Mouse (Mus musculus) olfactory bulb, adult 2 months (tissue): ENCODE measurements at regions not wholly inside any gene's neighbourhood (a gene's known extent, or its start where the extent isn't known, plus 50 kb on each side); places are given as distances from the start of the nearest gene placed in this dataset.

Source experiments
- CTCF ChIP-seq: fragments of 200-500 bp; IDR thresholded peaks from 2 replicates; pipeline ENCODE4 v1.5.1; 2012; ENCODE audit warnings: low read depth, mild to moderate bottlenecking, low read length, moderate library complexity; ENCODE audit not compliant: insufficient read depth
- POLR2A ChIP-seq: fragments of 200-500 bp; IDR thresholded peaks from 2 replicates; pipeline ENCODE4 v1.6.1; 2012; ENCODE audit warnings: mild to moderate bottlenecking, low read depth, low read length, moderate library complexity; ENCODE audit not compliant: insufficient read depth

DNA sequence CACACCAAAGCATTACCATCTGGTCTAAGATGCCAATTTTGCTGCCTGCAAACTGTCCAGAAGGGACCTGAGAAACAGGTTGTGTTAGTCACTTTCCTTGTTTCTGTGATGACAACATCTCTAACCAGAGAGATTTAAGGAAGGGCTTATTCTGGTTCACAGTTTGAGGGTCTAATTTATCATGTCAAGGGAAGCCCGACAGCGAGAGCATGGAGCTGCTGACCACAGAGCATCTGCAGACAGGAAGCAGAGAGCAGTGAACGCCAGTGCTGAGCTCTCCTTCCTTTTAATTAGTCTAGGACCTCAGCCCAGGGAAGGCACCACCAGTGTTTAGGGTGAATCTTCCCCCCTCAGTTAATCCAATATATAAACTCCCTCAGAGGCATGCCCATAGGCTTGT is 85.3 kb upstream of the Mgme1 start:
- no peak for TF ChIP-seq POLR2A
- TF ChIP-seq CTCF: no peak
